Mouse (Mus musculus): Measurements from ENCODE around the gene Thsd4.

- TF ChIP-seq EP300 (IDR thresholded peaks at IDR 0.05; ENCODE audit: low read depth): no peak
- TF ChIP-seq CTCF (IDR thresholded peaks at IDR 0.05; ENCODE audit: low read depth): no peak
Measured at GRCm38 (mm10) chr9:60094211-60094610, 427.6 kb downstream of the Thsd4 start.
